Mouse (Mus musculus): ENCODE results near the gene Mprip. TPM values are rescaled to one million over a fixed set of nuclear protein-coding genes. Genes with fewer than 3 reads are reported as not detected.

Gene Mprip
- polyA plus RNA-seq, 1 experiment from 2014 or later, result 145 TPM

- Histone ChIP-seq H3K4me3 (ENCODE audit: low read depth, low read length) (no peak overlapping the region), H3K36me3 (ENCODE audit: insufficient read depth) (peaks cover 13% of the 10 kb centered on the region; the same call in 1 of the 2 replicates), H3K4me2 (peak overlapping the region; percentile 43), H3K9ac (peak overlapping the region; percentile 31; the same call in 1 of the 2 replicates), H3K4me1 (ENCODE audit: insufficient read depth) (peaks cover 32% of the 10 kb centered on the region), H3K27ac (ENCODE audit: low read depth) (peak overlapping the region; percentile 96), H3K9me3 (ENCODE audit: low read depth, low read length) (no peaks in the 10 kb centered on the region), H3K27me3 (ENCODE audit: insufficient read depth, low read length) (no peaks in the 10 kb centered on the region)
- DNase-seq (no peak), ATAC-seq (ENCODE audit: insufficient read depth) (peak; percentile 57)
- no peak for TF ChIP-seq CTCF (IDR thresholded peaks at IDR 0.05; ENCODE audit: low read depth)
- WGBS, result 33% methylated on average over 2 of the region's 2 CpGs
Measured at GRCm38 (mm10) chr11:59707481-59707880, 46.4 kb downstream of the Mprip start.

GRCm38 (mm10) chr11:59707931-59708611 is 47.0 kb downstream of the Mprip start:
- Histone ChIP-seq H3K27me3 (ENCODE audit: insufficient read depth, low read length) (no peaks in the 10 kb centered on the region), H3K4me1 (ENCODE audit: insufficient read depth) (peaks cover 34% of the 10 kb centered on the region), H3K4me3 (ENCODE audit: low read depth, low read length) (no peak overlapping the region), H3K9me3 (ENCODE audit: low read depth, low read length) (no peaks in the 10 kb centered on the region), H3K36me3 (ENCODE audit: insufficient read depth) (peaks cover 12% of the 10 kb centered on the region; the same call in 1 of the 2 replicates), H3K27ac (ENCODE audit: low read depth) (peak overlapping the region; percentile 96), H3K9ac (peak overlapping the region; percentile 32), H3K4me2 (peak overlapping the region; percentile 43)
- DNase-seq (peak; percentile 95), ATAC-seq (ENCODE audit: insufficient read depth) (peak; percentile 91)
- TF ChIP-seq CTCF (IDR thresholded peaks at IDR 0.05; ENCODE audit: low read depth), result no peak
- WGBS, result 22% methylated on average over 11 of the region's 11 CpGs

GRCm38 (mm10) chr11:59715424-59715840 is 54.3 kb downstream of the Mprip start:
- ATAC-seq (ENCODE audit: insufficient read depth), result peak; percentile 93
- peaks cover 27% of the 10 kb centered on the region for H3K4me1 ChIP-seq (ENCODE audit: insufficient read depth)
- peak overlapping the region; percentile 4; the same call in 1 of the 2 replicates for H3K27ac ChIP-seq (ENCODE audit: low read depth)

GRCm38 (mm10) chr11:59717801-59718291 is 56.7 kb downstream of the Mprip start:
- no peaks in the 10 kb centered on the region for H3K36me3 ChIP-seq (ENCODE audit: insufficient read depth)
- H3K4me3 ChIP-seq (ENCODE audit: low read depth, low read length), result no peak overlapping the region
- no peaks in the 10 kb centered on the region for H3K9me3 ChIP-seq (ENCODE audit: low read depth, low read length)
- no peak overlapping the region for H3K4me2 ChIP-seq
- no peaks in the 10 kb centered on the region for H3K27me3 ChIP-seq (ENCODE audit: insufficient read depth, low read length)
- no peak overlapping the region for H3K9ac ChIP-seq
- no peak for TF ChIP-seq CTCF (IDR thresholded peaks at IDR 0.05; ENCODE audit: low read depth)
- H3K27ac ChIP-seq (ENCODE audit: low read depth), result no peak overlapping the region
- WGBS, result 62% methylated on average over 4 of the region's 4 CpGs
- DNase-seq (no peak), ATAC-seq (ENCODE audit: insufficient read depth) (no peak)
- H3K4me1 ChIP-seq (ENCODE audit: insufficient read depth), result peaks cover 20% of the 10 kb centered on the region

More at GRCm38 (mm10) chr11:59715424-59715840, 54.3 kb downstream of the Mprip start:
- H3K9me3 ChIP-seq (ENCODE audit: low read depth, low read length), result no peaks in the 10 kb centered on the region
- no peaks in the 10 kb centered on the region for H3K27me3 ChIP-seq (ENCODE audit: insufficient read depth, low read length)
- no peak overlapping the region for H3K9ac ChIP-seq
- no peak overlapping the region for H3K4me2 ChIP-seq
- H3K36me3 ChIP-seq (ENCODE audit: insufficient read depth), result no peaks in the 10 kb centered on the region
- H3K4me3 ChIP-seq (ENCODE audit: low read depth, low read length), result no peak overlapping the region
- peak; percentile 94 for DNase-seq
- no peak for TF ChIP-seq CTCF (IDR thresholded peaks at IDR 0.05; ENCODE audit: low read depth)
- WGBS, result 25% methylated on average over 3 of the region's 3 CpGs

GRCm38 (mm10) chr11:59719185-59719584 is 58.1 kb downstream of the Mprip start:
- DNase-seq (peak; percentile 84), ATAC-seq (ENCODE audit: insufficient read depth) (peak; percentile 51)
- Histone ChIP-seq H3K36me3 (ENCODE audit: insufficient read depth) (no peaks in the 10 kb centered on the region), H3K4me3 (ENCODE audit: low read depth, low read length) (no peak overlapping the region), H3K9ac (no peak overlapping the region), H3K4me1 (ENCODE audit: insufficient read depth) (peaks cover 13% of the 10 kb centered on the region), H3K4me2 (no peak overlapping the region), H3K27me3 (ENCODE audit: insufficient read depth, low read length) (no peaks in the 10 kb centered on the region), H3K27ac (ENCODE audit: low read depth) (peak overlapping the region; percentile 68), H3K9me3 (ENCODE audit: low read depth, low read length) (no peaks in the 10 kb centered on the region)
- 44% methylated on average over 5 of the region's 5 CpGs for WGBS
- 0 out of 2 replicates have a peak, but pooled peaks have one; percentile 5 for TF ChIP-seq CTCF (IDR thresholded peaks at IDR 0.05; ENCODE audit: low read depth)

GRCm38 (mm10) chr11:59721385-59721784 is 60.3 kb downstream of the Mprip start:
- H3K9ac ChIP-seq, result no peak overlapping the region
- H3K4me2 ChIP-seq, result no peak overlapping the region
- no peaks in the 10 kb centered on the region for H3K36me3 ChIP-seq (ENCODE audit: insufficient read depth)
- peaks cover 6% of the 10 kb centered on the region; the same call in 1 of the 2 replicates for H3K4me1 ChIP-seq (ENCODE audit: insufficient read depth)
- no peak for ATAC-seq (ENCODE audit: insufficient read depth)
- WGBS, result 43% methylated on average over 2 of the region's 2 CpGs
- no peak overlapping the region for H3K27ac ChIP-seq (ENCODE audit: low read depth)
- H3K27me3 ChIP-seq (ENCODE audit: insufficient read depth, low read length), result no peaks in the 10 kb centered on the region
- peak; percentile 44 for DNase-seq
- H3K4me3 ChIP-seq (ENCODE audit: low read depth, low read length), result no peak overlapping the region
- no peaks in the 10 kb centered on the region for H3K9me3 ChIP-seq (ENCODE audit: low read depth, low read length)
- no peak for TF ChIP-seq CTCF (IDR thresholded peaks at IDR 0.05; ENCODE audit: low read depth)

- no peak for DNase-seq
- Histone ChIP-seq H3K4me1 (ENCODE audit: insufficient read depth) (peaks cover 1% of the 10 kb centered on the region; the same call in 1 of the 2 replicates), H3K4me3 (ENCODE audit: low read depth, low read length) (no peak overlapping the region), H3K27me3 (ENCODE audit: insufficient read depth, low read length) (no peaks in the 10 kb centered on the region), H3K9ac (no peak overlapping the region), H3K36me3 (ENCODE audit: insufficient read depth) (peaks cover 37% of the 10 kb centered on the region; the same call in 1 of the 2 replicates), H3K4me2 (no peak overlapping the region), H3K27ac (ENCODE audit: low read depth) (no peak overlapping the region), H3K9me3 (ENCODE audit: low read depth, low read length) (no peaks in the 10 kb centered on the region)
- TF ChIP-seq CTCF (IDR thresholded peaks at IDR 0.05; ENCODE audit: low read depth), result no peak
- 84% methylated on average over 3 of the region's 3 CpGs for WGBS
- no peak for ATAC-seq (ENCODE audit: insufficient read depth)
Measured at GRCm38 (mm10) chr11:59727204-59727603, 66.1 kb downstream of the Mprip start.
